ENCODE assay signal across 9 mouse cellular contexts in the genomic region with DNA sequence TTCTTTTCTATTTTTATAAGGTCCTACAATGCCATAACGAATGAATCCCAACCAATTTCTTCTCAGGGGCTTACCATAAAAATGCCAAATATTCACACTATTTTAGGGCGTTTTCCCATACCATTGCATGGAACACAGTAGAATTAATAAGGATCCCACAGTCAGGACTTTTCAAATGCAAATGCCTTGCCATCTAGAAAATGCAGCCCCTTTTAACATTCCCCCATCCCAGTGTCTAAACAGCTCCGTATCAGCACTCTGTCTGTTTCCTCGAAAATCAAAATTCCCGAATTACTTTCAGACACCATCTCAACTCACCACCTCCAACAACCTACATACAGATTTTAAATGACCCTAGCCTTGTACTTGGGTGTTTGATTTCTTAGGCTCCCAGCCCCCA. TPM values are rescaled to one million over a fixed set of nuclear protein-coding genes. Genes with fewer than 3 reads are reported as not detected.
DNase-seq lines count a peak whose midpoint lies in the region; ATAC-seq and TF ChIP-seq lines count a peak whose summit lies in the region.
"Had no signal": no experiment of that assay in that cellular context is flagged by ENCODE, and none has a peak within 500 bp of the region (broad histone marks: within the 10 kb centered on the region; RNA-seq: fewer than 3 reads in every experiment).

No protein-coding gene starts in this region.

- peak overlapping the region; percentile 83 for H3K4me3 ChIP-seq in heart, embryonic 11.5 days (ENCODE audit: low read depth, low read length)
- peak overlapping the region; percentile 99; the same call in 1 of the 2 replicates for H3K4me3 ChIP-seq in ES-Bruce4 (ENCODE audit: low read depth, low read length)
- peak overlapping the region; percentile 94 for H3K4me3 ChIP-seq in heart, postnatal 0 days (ENCODE audit: low read depth, low read length)
- peak overlapping the region; percentile 70; the same call in 1 of the 2 replicates for H3K4me3 ChIP-seq in liver, embryonic 16.5 days (ENCODE audit: low read depth, low read length)

- H3K4me1 ChIP-seq in heart, embryonic 11.5 days (ENCODE audit: control insufficient read depth, insufficient read depth, low read length) = peaks cover 26% of the 10 kb centered on the region
- peaks cover 2% of the 10 kb centered on the region for H3K4me1 ChIP-seq in ES-Bruce4 (ENCODE audit: control insufficient read depth, insufficient read depth, low read length)
- peaks cover 20% of the 10 kb centered on the region for H3K4me1 ChIP-seq in heart, postnatal 0 days (ENCODE audit: control insufficient read depth, insufficient read depth)
- H3K4me1 ChIP-seq in liver, embryonic 16.5 days (ENCODE audit: control insufficient read depth, low read depth, low read length) = peaks cover 7% of the 10 kb centered on the region

- ATAC-seq in heart, embryonic 11.5 days (replicated peaks; ENCODE audit: insufficient number of reproducible peaks, low FRiP score, low TSS enrichment) = no peak
- ATAC-seq in heart, postnatal 0 days (ENCODE audit: insufficient read depth, low read depth) = no peak
- ATAC-seq in liver, embryonic 16.5 days (ENCODE audit: low read depth) = no peak

- peak overlapping the region; percentile 99; the same call in 1 of the 2 replicates for H3K27ac ChIP-seq in heart, embryonic 11.5 days (ENCODE audit: low read depth, low read length)
- H3K27ac ChIP-seq in ES-Bruce4 (ENCODE audit: insufficient read depth, low read length) = 0 out of 2 replicates have a peak overlapping the region, but pooled peaks have one; percentile 42
- H3K27ac ChIP-seq in heart, postnatal 0 days (ENCODE audit: low read depth) = peak overlapping the region; percentile 99
- H3K27ac ChIP-seq in liver, embryonic 16.5 days (ENCODE audit: low read length) = no peak overlapping the region

- H3K9ac ChIP-seq in heart, embryonic 11.5 days (ENCODE audit: low read depth, low read length) = peak overlapping the region; percentile 90
- H3K9ac ChIP-seq in ES-Bruce4 (ENCODE audit: low read depth, poor library complexity, severe bottlenecking) = peak overlapping the region; percentile 89
- H3K9ac ChIP-seq in heart, postnatal 0 days (replicated peaks; ENCODE audit: low read depth, low read length) = peak overlapping the region; percentile 96
- H3K9ac ChIP-seq in liver, embryonic 16.5 days (ENCODE audit: low read depth, low read length) = no peak overlapping the region

- no peak for TF ChIP-seq EP300 in ES-Bruce4 (IDR thresholded peaks at IDR 0.05; ENCODE audit: insufficient read depth, low read depth, low read length)
- TF ChIP-seq EP300 in heart, postnatal 0 days (IDR thresholded peaks at IDR 0.05; ENCODE audit: low read depth) = no peak

- DNase-seq in heart, postnatal 4 days = no peak
- DNase-seq in heart, postnatal 0 days (ENCODE audit: low spot score) = no peak
- no peak for DNase-seq in right cerebral cortex, postnatal 10 days (ENCODE audit: low spot score in 2 of 2)
- DNase-seq in spleen, postnatal 10 days (ENCODE audit: low spot score in 2 of 2) = no peak
- DNase-seq in thymus, postnatal 36 days = no peak
- DNase-seq: B cell, adult 2 months had no signal

- H3K4me2 ChIP-seq in heart, embryonic 11.5 days = peak overlapping the region; percentile 86
- peak overlapping the region; percentile 84 for H3K4me2 ChIP-seq in heart, postnatal 0 days (ENCODE audit: low read depth, low read length)
- peak overlapping the region; percentile 78 for H3K4me2 ChIP-seq in liver, embryonic 16.5 days (ENCODE audit: low read depth, low read length)

- no peaks in the 10 kb centered on the region for H3K27me3 ChIP-seq in heart, embryonic 11.5 days (ENCODE audit: control insufficient read depth, insufficient read depth, low read length)
- no peaks in the 10 kb centered on the region for H3K27me3 ChIP-seq in ES-Bruce4 (ENCODE audit: control insufficient read depth, insufficient read depth, low read length, poor library complexity, severe bottlenecking)
- no peaks in the 10 kb centered on the region for H3K27me3 ChIP-seq in heart, postnatal 0 days (ENCODE audit: control insufficient read depth, insufficient read depth, low read length)
- H3K27me3 ChIP-seq in liver, embryonic 16.5 days (ENCODE audit: control insufficient read depth, insufficient read depth, low read depth, low read length) = peaks cover 5% of the 10 kb centered on the region

- 20% methylated on average over 5 of the region's 5 CpGs for WGBS in heart, embryonic 11.5 days (ENCODE audit: insufficient replicate concordance)
- 18% methylated on average over 5 of the region's 5 CpGs for WGBS in heart, postnatal 0 days
- 54% methylated on average over 5 of the region's 5 CpGs for WGBS in liver, embryonic 16.5 days (ENCODE audit: insufficient replicate concordance)

- TF ChIP-seq CTCF in ES-Bruce4 (IDR thresholded peaks at IDR 0.05; ENCODE audit: low read depth, low read length) = no peak
- TF ChIP-seq CTCF in heart, postnatal 0 days (IDR thresholded peaks at IDR 0.05; ENCODE audit: low read depth) = no peak

- H3K36me3 ChIP-seq in heart, embryonic 11.5 days (ENCODE audit: control insufficient read depth, insufficient read depth, low read length) = peaks cover 7% of the 10 kb centered on the region; the same call in 1 of the 2 replicates
- no peaks in the 10 kb centered on the region for H3K36me3 ChIP-seq in ES-Bruce4 (ENCODE audit: control insufficient read depth, insufficient read depth, low read length, poor library complexity, severe bottlenecking)
- no peaks in the 10 kb centered on the region for H3K36me3 ChIP-seq in heart, postnatal 0 days (replicated peaks; ENCODE audit: control insufficient read depth, insufficient read depth, low read length)
- no peaks in the 10 kb centered on the region for H3K36me3 ChIP-seq in liver, embryonic 16.5 days (ENCODE audit: control insufficient read depth, insufficient read depth)

- no peaks in the 10 kb centered on the region for H3K9me3 ChIP-seq in heart, embryonic 11.5 days (replicated peaks; ENCODE audit: control insufficient read depth, low read length)
- no peaks in the 10 kb centered on the region for H3K9me3 ChIP-seq in ES-Bruce4 (replicated peaks; ENCODE audit: control insufficient read depth, insufficient read depth, low read length, poor library complexity, severe bottlenecking)
- no peaks in the 10 kb centered on the region for H3K9me3 ChIP-seq in heart, postnatal 0 days (replicated peaks; ENCODE audit: control insufficient read depth, low read length)
- H3K9me3 ChIP-seq in liver, embryonic 16.5 days (replicated peaks; ENCODE audit: control insufficient read depth, low read length) = no peaks in the 10 kb centered on the region

- no peak for TF ChIP-seq POLR2A in ES-Bruce4 (IDR thresholded peaks at IDR 0.05; ENCODE audit: insufficient read depth, low read length)

RNA-seq across cellular contexts. Expression of gene Kif13a, which starts 1.3 kb away (rescaled TPM):
- 39.8 and 42.6 TPM in 2 replicates for polyA plus RNA-seq in heart, embryonic 11.5 days (2014; fragmentation: Nextera tagmentation; extraction: Ambion mirVana)
- total RNA-seq in heart, postnatal 4 days (2021) = 100 to 1,000 TPM; 110 to 116 TPM
- polyA plus RNA-seq in ES-Bruce4 (2011; ENCODE audit: insufficient read depth, insufficient read length, low read depth, missing spikeins) = 36.7 and 41.1 TPM in 2 replicates
- 48.7 and 81.8 TPM in 2 replicates for total RNA-seq in heart, postnatal 0 days (2014; rRNA removed; ENCODE audit: low replicate concordance)
- 29.8 and 36.7 TPM in 2 replicates for polyA plus RNA-seq in heart, postnatal 0 days (2015; fragmentation: Nextera tagmentation; extraction: Ambion mirVana)
- polyA plus RNA-seq in liver, embryonic 16.5 days (2015; fragmentation: Nextera tagmentation; extraction: Ambion mirVana) = 1.5 and 1.7 TPM in 2 replicates

Comparison
In these comparisons a context has a peak if more than half of its experiments do, and no peak if none do; other contexts are left out.
1. RNA of gene Kif13a, which starts 1.3 kb away (polyA plus RNA-seq): 36.7 to 41.1 TPM in ES-Bruce4, 39.8 to 42.6 TPM in heart, embryonic 11.5 days and 29.8 to 36.7 TPM in heart, postnatal 0 days; 1.5 to 1.7 TPM in liver, embryonic 16.5 days; every median in the first group is over 10 times any median in the second.
2. Peak in every context shown above with its lines, with median percentiles within 50 percentile points of each other: H3K4me2 ChIP-seq and H3K4me3 ChIP-seq.